Mouse (Mus musculus) heart, embryonic 14.5 days (tissue): ENCODE measurements around the gene Cd19. TPM values are rescaled to one million over a fixed set of nuclear protein-coding genes. Genes with fewer than 3 reads are reported as not detected.

Source experiments
- ATAC-seq: fragments of 200-750 bp; cut with Nextera tagmentation; 2 replicates; pipeline ENCODE4 v1.8.0; 2017; ENCODE audit warnings: low read depth, moderate TSS enrichment; ENCODE audit not compliant: insufficient number of reproducible peaks, insufficient read depth, low FRiP score
- H3K27ac ChIP-seq, 2 experiments: fragments of 200-500 bp in 1 of 2; fragments of 300-500 bp in 1 of 2; sonication (generic) in 1 of 2; replicated peaks in 1 of 2; 2 replicates each; pipeline ENCODE4 v1.5.1; 2012 to 2014; ENCODE audit warnings: low read depth in 2 of 2, low read length in 2 of 2, control low read depth in 1 of 2, mild to moderate bottlenecking in 1 of 2, mixed read lengths in 1 of 2; ENCODE audit not compliant: control insufficient read depth in 1 of 2, insufficient read depth in 1 of 2
- H3K27me3 ChIP-seq: fragments of 300-500 bp; sonication (generic); 2 replicates; pipeline ENCODE4 v1.6.1; 2014; ENCODE audit warnings: mild to moderate bottlenecking, low read length, control low read depth; ENCODE audit not compliant: control insufficient read depth, insufficient read depth
- H3K36me3 ChIP-seq: fragments of 300-500 bp; sonication (generic); 2 replicates; pipeline ENCODE4 v1.6.1; 2014; ENCODE audit warnings: mild to moderate bottlenecking, control low read depth, low read length, mixed read lengths; ENCODE audit not compliant: control insufficient read depth, insufficient read depth
- H3K4me1 ChIP-seq, 2 experiments: fragments of 200-500 bp in 1 of 2; fragments of 300-500 bp in 1 of 2; sonication (generic) in 1 of 2; 2 replicates each; pipeline ENCODE4 v1.6.1; 2012 to 2014; ENCODE audit warnings: low read length in 2 of 2, control low read depth in 1 of 2, mixed read lengths in 1 of 2; ENCODE audit not compliant: control insufficient read depth in 2 of 2, insufficient read depth in 2 of 2
- H3K4me2 ChIP-seq: fragments of 300-500 bp; sonication (generic); 2 replicates; pipeline ENCODE4 v1.6.1; 2014; ENCODE audit warnings: mild to moderate bottlenecking, low read length
- H3K4me3 ChIP-seq, 2 experiments: fragments of 200-500 bp in 1 of 2; fragments of 300-500 bp in 1 of 2; sonication (generic) in 1 of 2; 2 replicates each; pipeline ENCODE4 v1.5.1; 2012 to 2014; ENCODE audit warnings: low read length in 2 of 2, mild to moderate bottlenecking in 2 of 2, control low read depth in 1 of 2, low read depth in 1 of 2, moderate library complexity in 1 of 2; ENCODE audit not compliant: control insufficient read depth in 1 of 2, insufficient read depth in 1 of 2
- H3K9ac ChIP-seq: fragments of 300-500 bp; sonication (generic); 2 replicates; pipeline ENCODE4 v1.6.1; 2014; ENCODE audit warnings: mild to moderate bottlenecking, low read length
- H3K9me3 ChIP-seq: fragments of 300-500 bp; sonication (generic); 2 replicates; pipeline ENCODE4 v1.6.1; 2016; ENCODE audit warnings: low read length, control low read depth; ENCODE audit not compliant: control insufficient read depth
- WGBS: fragments of 180-500 bp; shearing (Covaris S2); extraction: QIAGEN DNeasy Blood & Tissue Kit; methylation state at CpG from one replicate; pipeline ENCODE4 v1.1.7; 2014; 5-methylcytosine and 5-hydroxymethylcytosine counted together
- polyA plus RNA-seq: library from polyadenylated mRNA; unstranded; fragments of >200 nt; fragmentation: Nextera tagmentation; extraction: Ambion mirVana; gene quantifications from 2 replicates; pipeline ENCODE4 v1.2.1, GENCODE M21; 2014

The Cd19 gene
- polyA plus RNA-seq, 1 experiment from 2014 or later: not detected

GRCm38 (mm10) chr7:126446217-126446616 lies 31.5 kb upstream of the Cd19 start:
- H3K27ac ChIP-seq: no peak overlapping the region
- no peak overlapping the region for H3K4me3 ChIP-seq
- H3K4me2 ChIP-seq: no peak overlapping the region
- no peaks in the 10 kb centered on the region for H3K27me3 ChIP-seq
- no peak for ATAC-seq
- WGBS: 83% methylated on average over 17 of the region's 21 CpGs
- H3K4me1 ChIP-seq: no peaks in the 10 kb centered on the region
- no peaks in the 10 kb centered on the region for H3K9me3 ChIP-seq
- no peak overlapping the region for H3K9ac ChIP-seq
- H3K36me3 ChIP-seq: peaks cover 53% of the 10 kb centered on the region

- peaks cover 56% of the 10 kb centered on the region for H3K36me3 ChIP-seq
- no peak overlapping the region for H3K4me3 ChIP-seq
- 89% methylated on average over 15 of the region's 15 CpGs for WGBS
Measured at GRCm38 (mm10) chr7:126445104-126445815, 30.6 kb upstream of the Cd19 start.

GRCm38 (mm10) chr7:126444536-126444935 lies 29.8 kb upstream of the Cd19 start:
- Histone ChIP-seq H3K9ac (no peak overlapping the region), H3K9me3 (no peaks in the 10 kb centered on the region), H3K27ac (no peak overlapping the region), H3K36me3 (peaks cover 61% of the 10 kb centered on the region), H3K4me3 (no peak overlapping the region), H3K4me2 (no peak overlapping the region), H3K27me3 (no peaks in the 10 kb centered on the region), H3K4me1 (no peaks in the 10 kb centered on the region)
- WGBS: 86% methylated on average over 9 of the region's 9 CpGs
- no peak for ATAC-seq

More at GRCm38 (mm10) chr7:126445104-126445815, 30.6 kb upstream of the Cd19 start:
- Histone ChIP-seq H3K27me3 (no peaks in the 10 kb centered on the region), H3K9me3 (no peaks in the 10 kb centered on the region), H3K4me1 (no peaks in the 10 kb centered on the region), H3K9ac (no peak overlapping the region), H3K4me2 (no peak overlapping the region), H3K27ac (no peak overlapping the region)
- ATAC-seq: no peak

GRCm38 (mm10) chr7:126443997-126444396 lies 29.3 kb upstream of the Cd19 start:
- no peaks in the 10 kb centered on the region for H3K9me3 ChIP-seq
- no peak overlapping the region for H3K4me2 ChIP-seq
- no peaks in the 10 kb centered on the region for H3K27me3 ChIP-seq
- H3K9ac ChIP-seq: no peak overlapping the region
- no peak overlapping the region for H3K27ac ChIP-seq
- no peaks in the 10 kb centered on the region for H3K4me1 ChIP-seq
- H3K36me3 ChIP-seq: peaks cover 61% of the 10 kb centered on the region
- 95% methylated on average over 10 of the region's 10 CpGs for WGBS
- H3K4me3 ChIP-seq: no peak overlapping the region
- ATAC-seq: no peak

- WGBS: 86% methylated on average over 9 of the region's 9 CpGs
- Histone ChIP-seq H3K4me1 (no peaks in the 10 kb centered on the region), H3K4me2 (no peak overlapping the region), H3K36me3 (peaks cover 55% of the 10 kb centered on the region), H3K4me3 (no peak overlapping the region), H3K27me3 (no peaks in the 10 kb centered on the region), H3K9me3 (no peaks in the 10 kb centered on the region), H3K9ac (no peak overlapping the region), H3K27ac (no peak overlapping the region)
- 0 out of 2 replicates have a peak, but pooled peaks have one; percentile 44 for ATAC-seq
Measured at GRCm38 (mm10) chr7:126440134-126440533, 25.4 kb upstream of the Cd19 start.

GRCm38 (mm10) chr7:126436851-126437250 lies 22.2 kb upstream of the Cd19 start:
- H3K27me3 ChIP-seq: no peaks in the 10 kb centered on the region
- no peak overlapping the region for H3K4me2 ChIP-seq
- no peaks in the 10 kb centered on the region for H3K4me1 ChIP-seq
- H3K4me3 ChIP-seq: no peak overlapping the region
- no peak overlapping the region for H3K9ac ChIP-seq
- WGBS: 13% methylated on average over 8 of the region's 8 CpGs
- no peak overlapping the region for H3K27ac ChIP-seq
- ATAC-seq: 0 out of 2 replicates have a peak, but pooled peaks have one; percentile 32
- peaks cover 49% of the 10 kb centered on the region for H3K36me3 ChIP-seq
- H3K9me3 ChIP-seq: no peaks in the 10 kb centered on the region

- no peak overlapping the region for H3K4me2 ChIP-seq
- H3K27me3 ChIP-seq: no peaks in the 10 kb centered on the region
- no peak overlapping the region for H3K27ac ChIP-seq
- WGBS: 78% methylated on average over 3 of the region's 3 CpGs
- no peaks in the 10 kb centered on the region for H3K4me1 ChIP-seq
- no peak overlapping the region for H3K4me3 ChIP-seq
- no peak overlapping the region for H3K9ac ChIP-seq
- peaks cover 50% of the 10 kb centered on the region for H3K36me3 ChIP-seq
- no peaks in the 10 kb centered on the region for H3K9me3 ChIP-seq
- no peak for ATAC-seq
Measured at GRCm38 (mm10) chr7:126435801-126436200, 21.1 kb upstream of the Cd19 start.

GRCm38 (mm10) chr7:126434726-126435125 lies 20.0 kb upstream of the Cd19 start:
- Histone ChIP-seq H3K9me3 (no peaks in the 10 kb centered on the region), H3K4me3 (no peak overlapping the region), H3K36me3 (peaks cover 45% of the 10 kb centered on the region), H3K27ac (no peak overlapping the region), H3K27me3 (no peaks in the 10 kb centered on the region), H3K4me2 (no peak overlapping the region), H3K9ac (no peak overlapping the region), H3K4me1 (peaks cover 0 to 3% of the 10 kb centered on the region in 2 experiments; a peak in 3 of 4 replicates)
- no peak for ATAC-seq
- WGBS: 82% methylated on average over 7 of the region's 7 CpGs
